Mouse (Mus musculus): ENCODE measurements around the gene Rrm2.

The Rrm2 gene

GRCm38 (mm10) chr12:24747297-24747696, 39.3 kb downstream of the Rrm2 start:
- CTCF ChIA-PET, result no interaction called here

- CTCF ChIA-PET, result no interaction called here
Measured at GRCm38 (mm10) chr12:24750521-24750920, 42.5 kb downstream of the Rrm2 start.

- CTCF ChIA-PET, result no interaction called here
Measured at GRCm38 (mm10) chr12:24753680-24754079, 45.6 kb downstream of the Rrm2 start.

GRCm38 (mm10) chr12:24754693-24755092, 46.7 kb downstream of the Rrm2 start:
- CTCF ChIA-PET, result no interaction called here

- CTCF ChIA-PET, result no interaction called here
Measured at GRCm38 (mm10) chr12:24755471-24755870, 47.4 kb downstream of the Rrm2 start.

GRCm38 (mm10) chr12:24757387-24757786, 49.3 kb downstream of the Rrm2 start:
- CTCF ChIA-PET, result no interaction called here

- CTCF ChIA-PET, result no interaction called here
Measured at GRCm38 (mm10) chr12:24758374-24758773, 50.3 kb downstream of the Rrm2 start.

GRCm38 (mm10) chr12:24762253-24762652, 54.2 kb downstream of the Rrm2 start:
- CTCF ChIA-PET, result no interaction called here
